Mouse (Mus musculus) NIH3T3 (cell line): ENCODE results near the gene Tap2.
"Not testable (repeated sequence)": the region's sequence is repeated elsewhere in the genome, so short reads cannot be mapped to it uniquely, and the experiment has no call there.

Source experiments
- DNase-seq: peaks from one replicate; pipeline ENCODE4 v3.0.0-alpha.2; 2012; ENCODE audit warnings: low read depth

Tap2 gene

GRCm38 (mm10) chr17:34215176-34215575, 11.8 kb downstream of the Tap2 start:
- no peak for DNase-seq

- no peak for DNase-seq
Measured at GRCm38 (mm10) chr17:34217216-34217928, 14.0 kb downstream of the Tap2 start.

- DNase-seq = no peak
Measured at GRCm38 (mm10) chr17:34217986-34218385, 14.7 kb downstream of the Tap2 start.

GRCm38 (mm10) chr17:34218675-34219074, 15.3 kb downstream of the Tap2 start:
- peak; percentile 11 for DNase-seq

- DNase-seq = peak; percentile 49
Measured at GRCm38 (mm10) chr17:34219096-34219495, 15.8 kb downstream of the Tap2 start.

GRCm38 (mm10) chr17:34219801-34220200, 16.5 kb downstream of the Tap2 start:
- DNase-seq = not testable (repeated sequence)

- not testable (repeated sequence) for DNase-seq
Measured at GRCm38 (mm10) chr17:34220401-34220800, 17.1 kb downstream of the Tap2 start.

- no peak for DNase-seq
Measured at GRCm38 (mm10) chr17:34224816-34225215, 21.5 kb downstream of the Tap2 start.

- DNase-seq = no peak
Measured at GRCm38 (mm10) chr17:34225426-34225825, 22.1 kb downstream of the Tap2 start.

GRCm38 (mm10) chr17:34225911-34226310, 22.6 kb downstream of the Tap2 start:
- not testable (repeated sequence) for DNase-seq

GRCm38 (mm10) chr17:34230971-34231370, 27.6 kb downstream of the Tap2 start:
- not testable (repeated sequence) for DNase-seq

GRCm38 (mm10) chr17:34232021-34232420, 28.7 kb downstream of the Tap2 start:
- not testable (repeated sequence) for DNase-seq

GRCm38 (mm10) chr17:34234926-34235325, 31.6 kb downstream of the Tap2 start:
- peak; percentile 87 for DNase-seq

GRCm38 (mm10) chr17:34236691-34237090, 33.4 kb downstream of the Tap2 start:
- peak; percentile 23 for DNase-seq

- no peak for DNase-seq
Measured at GRCm38 (mm10) chr17:34237741-34238140, 34.4 kb downstream of the Tap2 start.

GRCm38 (mm10) chr17:34238706-34239105, 35.4 kb downstream of the Tap2 start, which contains the start of gene H2-Ob:
H2-Ob (plus strand) TSS chr17:34238903.
- DNase-seq = peak; percentile 53

GRCm38 (mm10) chr17:34239601-34240041, 36.3 kb downstream of the Tap2 start:
- DNase-seq = no peak

- DNase-seq = no peak
Measured at GRCm38 (mm10) chr17:34240366-34240765, 37.0 kb downstream of the Tap2 start.

GRCm38 (mm10) chr17:34240916-34241315, 37.6 kb downstream of the Tap2 start:
- no peak for DNase-seq

- DNase-seq = no peak
Measured at GRCm38 (mm10) chr17:34244656-34245055, 41.3 kb downstream of the Tap2 start.

- no peak for DNase-seq
Measured at GRCm38 (mm10) chr17:34247047-34247446, 43.7 kb downstream of the Tap2 start.

- DNase-seq = no peak
Measured at GRCm38 (mm10) chr17:34248764-34249163, 45.4 kb downstream of the Tap2 start.

- no peak for DNase-seq
Measured at GRCm38 (mm10) chr17:34249361-34249760, 46.0 kb downstream of the Tap2 start.

GRCm38 (mm10) chr17:34249878-34250277, 46.6 kb downstream of the Tap2 start:
- peak; percentile 69 for DNase-seq
